Mouse (Mus musculus): ENCODE measurements around the gene Epha4.

Epha4 gene

DNA sequence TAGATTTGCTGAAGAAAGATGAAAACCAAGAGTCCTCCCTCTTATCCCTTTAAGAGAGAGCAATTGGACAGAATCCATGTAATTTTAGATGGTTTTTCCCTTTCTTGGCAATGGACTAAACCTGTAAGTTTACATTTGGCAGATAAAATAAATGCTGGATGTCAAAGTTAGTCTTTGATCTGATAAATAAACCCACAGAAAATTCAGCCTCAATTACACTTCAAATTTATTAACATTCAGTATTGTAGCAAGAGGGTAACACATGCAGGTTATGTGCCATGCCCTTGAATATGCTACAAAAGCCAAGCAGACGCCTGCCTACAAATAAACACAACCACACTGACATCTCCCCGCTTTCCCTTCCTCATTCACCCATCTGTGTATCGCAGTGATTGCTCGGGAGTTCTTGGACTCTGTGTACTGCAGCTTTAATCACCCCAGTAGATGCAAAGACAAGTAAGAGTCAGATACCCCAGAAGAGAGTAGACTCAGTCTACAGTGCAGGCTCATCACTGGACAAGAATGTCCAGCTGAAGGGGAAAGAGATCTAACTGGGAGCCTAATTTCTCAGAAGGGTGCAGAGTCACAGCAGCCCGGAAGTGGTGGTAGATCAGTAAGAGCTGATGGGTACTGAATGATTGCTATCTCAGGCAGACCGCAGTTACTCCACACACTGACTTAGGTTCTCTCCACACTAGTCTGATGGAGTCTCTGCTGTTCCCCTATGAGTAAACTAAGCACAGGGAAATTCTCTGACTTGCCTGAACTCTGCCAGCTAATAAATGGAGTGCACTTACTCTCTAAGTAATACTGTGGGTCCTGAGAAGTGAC lies 29.9 kb downstream of the Epha4 start:
- no peak for DNase-seq (ENCODE audit: low read depth, low spot score)

DNA sequence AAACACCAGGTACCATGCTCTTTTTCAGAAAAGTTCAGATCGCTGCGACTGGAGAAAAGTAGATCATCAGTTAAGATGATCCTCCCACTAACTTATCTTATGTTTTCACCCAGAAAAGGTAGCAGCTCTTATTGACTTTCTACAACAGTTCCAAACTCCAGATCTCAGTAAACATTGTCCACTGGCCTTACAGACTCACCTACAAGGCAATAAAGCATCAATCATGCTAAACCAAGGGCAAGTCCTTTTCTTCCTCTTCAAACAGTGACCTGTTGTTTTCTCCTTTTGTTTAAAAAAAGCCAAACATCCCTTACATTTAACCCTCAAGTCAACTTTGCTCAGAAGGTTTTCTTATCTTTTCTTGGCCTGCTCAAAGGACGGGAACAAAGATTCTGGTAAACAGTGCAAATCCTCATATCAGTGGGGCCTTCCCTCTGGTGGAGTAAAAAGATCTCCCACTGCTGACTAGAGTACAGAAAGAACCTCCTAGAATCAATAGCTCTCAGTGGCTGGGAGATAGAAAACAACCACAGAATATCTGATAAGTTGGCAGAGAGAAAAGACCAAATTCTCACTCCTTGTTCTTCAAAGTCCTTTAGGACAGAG lies 39.0 kb downstream of the Epha4 start:
- DNase-seq (ENCODE audit: low read depth, low spot score), result no peak

DNA sequence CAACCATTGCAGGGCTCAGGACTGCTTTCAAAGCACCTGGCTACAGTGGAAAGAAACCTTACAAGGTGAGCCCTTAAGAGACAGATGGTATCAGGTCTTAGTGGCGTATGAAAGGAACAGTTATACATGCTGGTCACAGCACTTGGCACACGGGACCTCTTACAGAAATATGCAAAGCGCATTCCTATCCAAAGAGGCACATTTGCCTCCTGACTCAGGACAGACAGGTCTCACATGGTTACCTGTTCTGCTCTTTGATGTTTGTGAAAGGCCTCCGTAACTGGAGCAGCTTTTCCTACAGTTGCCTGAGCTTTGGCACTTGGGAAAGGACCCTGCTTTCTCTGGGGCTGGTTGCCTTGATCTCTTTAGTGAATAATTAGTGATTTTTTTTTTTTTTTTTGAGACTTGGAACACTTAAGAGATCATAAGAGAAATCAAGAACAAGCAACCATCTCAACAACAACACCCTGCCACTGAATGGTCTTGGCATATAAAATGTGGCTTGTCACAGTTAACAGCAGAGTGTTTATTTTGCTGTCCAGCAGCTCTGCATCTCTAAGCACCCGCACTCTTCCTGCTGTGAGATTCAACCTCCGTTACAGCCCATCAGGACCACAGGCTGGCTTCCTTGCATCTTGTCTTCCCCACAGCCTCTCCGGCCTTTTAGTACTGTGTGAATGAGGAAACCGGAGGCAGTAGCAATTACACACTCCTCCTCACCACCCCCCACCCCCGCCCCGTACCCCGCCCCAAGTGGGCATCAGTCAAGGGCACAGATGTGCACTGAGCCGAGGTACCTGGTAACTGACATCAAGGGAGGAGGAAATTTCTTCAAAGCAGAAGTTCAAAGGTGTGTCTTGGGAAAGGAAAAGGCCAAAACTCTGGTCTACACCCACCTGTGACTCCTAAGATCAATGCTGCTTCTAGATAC lies 41.2 kb downstream of the Epha4 start:
- no peak for DNase-seq (ENCODE audit: low read depth, low spot score)

DNA sequence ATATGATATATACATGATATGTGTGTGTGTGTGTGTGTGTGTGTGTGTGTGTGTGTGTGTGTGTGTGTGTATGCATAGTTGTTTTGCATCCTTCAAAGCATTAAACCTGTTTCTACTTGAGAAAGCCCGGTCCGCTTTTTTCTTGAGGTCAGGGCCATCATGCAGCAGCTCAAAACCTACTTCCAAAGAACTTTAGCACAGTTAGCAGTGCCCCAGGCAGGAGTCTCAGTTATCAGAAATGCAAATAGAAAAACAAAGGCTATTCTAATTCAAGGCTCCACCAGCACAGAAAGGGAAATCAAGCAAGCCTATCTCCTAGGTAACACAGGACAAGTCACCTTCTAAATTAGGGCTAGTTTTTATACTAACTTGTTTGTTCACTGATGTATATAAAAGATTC lies 42.3 kb downstream of the Epha4 start:
- DNase-seq (ENCODE audit: low read depth, low spot score), result no peak

DNA sequence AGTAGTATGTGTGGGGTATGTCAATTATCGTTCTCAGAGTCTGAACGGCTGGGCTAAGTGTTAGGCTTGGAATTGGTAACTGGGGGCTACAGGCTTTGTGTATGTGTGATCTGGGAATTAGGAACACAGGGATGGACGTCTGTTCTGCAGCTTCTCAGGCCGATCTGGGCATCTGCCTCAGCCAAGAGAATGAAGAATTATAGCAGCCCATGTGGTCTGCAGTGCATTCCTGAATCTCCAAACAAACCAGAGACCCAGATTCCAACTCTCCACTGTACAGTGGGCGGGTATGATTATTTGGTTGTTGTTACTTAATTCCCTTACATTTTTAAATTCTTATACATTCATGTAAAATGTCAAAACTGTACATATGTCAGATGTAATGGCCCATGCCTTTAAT lies 43.4 kb downstream of the Epha4 start:
- no peak for DNase-seq (ENCODE audit: low read depth, low spot score)

DNA sequence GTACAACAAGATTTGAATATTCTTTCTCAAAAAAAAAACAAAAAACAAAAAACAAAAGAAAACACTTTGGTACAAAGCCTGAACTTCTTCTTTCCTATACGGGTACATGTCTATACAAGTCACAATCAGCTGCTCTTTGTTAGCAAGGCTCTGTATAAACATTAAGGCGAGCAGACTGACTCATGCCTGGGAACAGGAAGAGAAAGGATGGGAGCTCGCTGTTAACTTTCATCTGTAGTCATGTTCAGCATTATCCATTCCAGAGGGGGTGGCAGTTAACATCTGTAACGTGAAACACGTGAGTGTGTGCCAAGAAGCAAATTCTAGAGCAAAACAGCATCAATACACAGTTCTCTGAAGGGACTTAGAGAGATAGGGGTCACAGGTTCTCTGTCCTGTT lies 43.9 kb downstream of the Epha4 start:
- no peak for DNase-seq (ENCODE audit: low read depth, low spot score)

DNA sequence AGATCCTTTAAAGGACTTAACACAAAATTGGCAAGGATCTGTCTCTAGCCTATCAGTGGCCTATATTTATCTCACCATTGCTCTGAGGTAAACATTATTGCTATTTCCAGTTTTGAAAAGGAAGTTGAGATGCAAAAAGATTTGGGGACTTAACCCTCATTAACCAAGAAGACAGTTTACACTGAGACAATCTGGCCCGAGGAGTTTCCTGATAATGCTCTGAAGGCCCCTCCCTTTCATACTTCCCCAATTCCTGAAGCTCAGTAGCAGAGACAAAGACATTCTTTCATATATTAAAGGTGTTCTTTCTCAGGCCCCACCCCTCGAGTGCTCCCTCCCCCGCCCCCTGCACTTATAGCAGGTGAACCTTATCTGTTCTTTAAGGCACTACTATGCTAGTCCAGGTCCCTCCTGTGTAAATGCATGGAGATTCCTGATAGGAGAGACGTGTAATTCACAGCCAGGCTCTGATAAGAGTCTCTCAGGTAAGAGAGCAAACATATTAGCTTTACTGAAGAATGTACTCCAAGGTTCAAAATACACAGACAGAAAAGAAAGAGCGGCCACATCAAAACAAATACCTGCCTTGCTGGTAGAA lies 46.1 kb downstream of the Epha4 start:
- DNase-seq (ENCODE audit: low read depth, low spot score), result no peak

DNA sequence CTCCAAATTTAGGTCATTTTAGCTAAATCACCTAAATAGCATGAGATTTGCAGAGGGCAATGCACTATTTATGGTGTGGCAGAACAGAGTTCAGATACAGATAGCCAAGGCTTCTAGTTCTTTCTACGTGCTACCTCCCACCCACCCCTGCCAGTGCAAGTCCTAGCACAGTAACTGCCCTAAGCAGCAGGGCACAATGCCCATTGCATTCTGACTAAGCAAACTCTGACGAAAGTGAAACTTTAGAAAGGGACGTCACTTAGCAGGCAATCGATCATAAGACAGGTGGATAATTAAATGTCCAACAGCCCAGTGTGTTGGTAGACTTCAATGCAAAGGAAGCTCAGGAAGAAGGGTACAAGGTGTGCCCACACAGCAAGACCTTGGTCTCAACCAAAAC lies 49.4 kb downstream of the Epha4 start:
- no peak for DNase-seq (ENCODE audit: low read depth, low spot score)

DNA sequence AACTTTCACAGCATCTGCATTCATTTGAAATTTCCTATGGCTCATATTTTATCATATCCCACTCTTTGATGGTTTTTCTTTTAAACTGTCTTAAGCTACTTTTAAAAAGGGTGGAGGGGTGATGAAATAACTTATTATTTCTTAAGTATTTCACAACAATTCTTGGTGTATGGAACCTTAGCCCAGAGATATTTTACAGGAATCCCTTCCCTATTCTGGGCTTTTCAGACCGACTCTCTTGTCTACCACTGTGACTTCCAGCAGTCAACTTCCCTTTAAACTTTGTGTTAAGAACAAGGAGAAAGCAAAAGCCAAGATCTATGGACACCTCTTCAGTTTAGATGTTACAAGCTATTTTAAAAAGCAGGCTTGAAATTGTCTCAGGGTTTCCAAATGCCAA lies 50.8 kb downstream of the Epha4 start:
- DNase-seq (ENCODE audit: low read depth, low spot score), result no peak

DNA sequence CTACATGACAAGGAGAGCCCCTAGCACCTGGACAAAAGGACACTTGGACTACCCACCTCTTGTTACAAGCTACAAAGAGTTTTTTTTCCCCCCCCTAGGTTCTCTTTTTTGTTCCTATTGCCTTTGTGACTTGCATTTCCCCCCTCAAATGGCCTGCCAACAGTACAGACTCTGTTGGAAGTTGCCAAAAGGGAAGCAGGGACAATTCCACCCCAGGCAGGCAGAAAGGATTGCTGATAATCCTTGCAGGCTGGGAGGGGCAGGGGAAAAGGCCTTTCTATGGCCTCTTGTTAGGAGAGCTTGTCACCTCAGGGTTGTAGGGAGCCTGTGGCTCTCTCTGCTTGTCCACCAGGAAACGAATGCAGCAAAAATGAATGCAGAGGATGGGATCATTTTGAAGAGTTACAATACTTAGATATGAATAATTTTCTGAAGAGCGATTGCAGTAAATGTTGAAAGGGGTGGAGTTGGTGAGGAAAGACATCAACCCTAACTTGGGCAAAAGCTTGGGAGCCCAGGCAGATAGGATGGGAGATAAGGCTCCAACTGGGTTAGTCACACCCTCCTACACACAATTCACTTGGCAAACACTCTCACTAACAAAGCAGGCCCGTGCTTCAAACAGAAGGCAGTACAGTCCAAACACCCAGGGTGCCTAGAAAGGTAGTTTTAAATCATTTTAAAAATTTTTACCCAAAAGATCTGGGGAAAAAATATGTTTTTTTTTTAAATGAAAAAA lies 52.8 kb downstream of the Epha4 start:
- no peak for DNase-seq (ENCODE audit: low read depth, low spot score)

DNA sequence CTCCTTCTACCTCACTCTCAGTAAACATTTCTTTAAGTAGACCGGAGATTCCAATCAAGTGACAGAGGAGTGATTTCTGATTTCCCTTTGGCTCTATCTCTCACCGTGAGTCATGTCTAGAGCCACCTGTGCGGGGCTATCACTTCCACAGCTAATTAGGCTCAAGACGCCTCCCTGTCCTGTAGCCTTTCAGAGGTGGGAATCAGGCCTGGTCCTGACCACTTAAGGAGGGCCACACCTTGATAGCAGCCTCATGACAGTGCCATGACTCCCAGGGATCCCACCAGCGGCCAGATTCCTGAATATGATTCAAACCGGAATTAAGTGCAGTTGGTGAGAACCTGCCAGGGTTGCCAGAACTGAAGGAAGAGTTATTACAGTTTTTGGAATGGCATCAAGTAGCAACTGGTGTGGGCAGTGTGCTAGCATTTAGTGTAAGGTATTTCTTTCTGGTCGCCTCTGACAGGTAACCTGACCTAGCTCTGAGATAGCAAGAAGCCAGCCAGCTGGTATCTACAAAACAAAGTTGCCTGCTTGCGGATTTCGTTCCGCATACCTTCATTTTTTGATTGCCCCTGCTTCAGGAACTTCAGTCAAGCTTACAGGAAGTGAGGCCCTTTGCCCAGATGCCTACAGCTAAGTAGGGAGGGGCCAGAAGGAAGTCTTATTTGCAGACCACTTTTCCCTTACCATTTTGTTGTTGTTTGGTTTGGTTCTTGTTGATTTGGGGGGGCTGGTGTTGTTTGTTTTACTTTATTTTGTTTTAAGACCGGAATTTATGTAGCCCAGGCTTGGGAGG lies 53.9 kb downstream of the Epha4 start:
- DNase-seq (ENCODE audit: low read depth, low spot score), result no peak

DNA sequence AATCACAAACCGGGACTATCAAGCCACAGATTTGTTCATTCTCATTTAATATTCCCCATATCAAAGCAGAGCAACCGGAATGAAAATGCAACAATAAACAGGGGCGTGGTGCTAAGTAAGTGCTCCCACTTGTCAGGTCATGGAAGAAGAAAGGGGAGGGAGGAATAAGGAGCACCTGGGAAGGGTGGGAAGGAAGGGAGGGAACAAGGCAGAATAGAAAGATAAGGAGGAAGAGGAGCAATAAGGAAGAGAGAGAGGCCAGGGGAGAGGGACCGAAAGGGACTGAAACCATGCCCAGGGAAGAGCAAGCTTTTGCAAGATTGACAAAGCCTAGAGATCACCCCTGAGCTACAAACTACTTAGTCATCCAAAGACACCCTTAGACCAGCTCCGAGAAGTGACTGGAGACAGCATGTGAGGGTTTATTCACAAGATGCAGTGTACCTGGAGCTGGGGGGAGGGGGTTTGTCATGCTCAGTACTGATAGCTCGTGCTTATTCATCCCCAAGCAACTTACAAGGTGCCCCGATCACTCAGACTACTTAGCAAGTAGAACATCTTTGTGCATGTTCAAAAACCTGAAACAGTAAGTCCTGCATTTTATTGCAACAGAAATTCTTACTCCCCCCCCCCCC lies 56.0 kb downstream of the Epha4 start:
- DNase-seq (ENCODE audit: low read depth, low spot score), result no peak

DNA sequence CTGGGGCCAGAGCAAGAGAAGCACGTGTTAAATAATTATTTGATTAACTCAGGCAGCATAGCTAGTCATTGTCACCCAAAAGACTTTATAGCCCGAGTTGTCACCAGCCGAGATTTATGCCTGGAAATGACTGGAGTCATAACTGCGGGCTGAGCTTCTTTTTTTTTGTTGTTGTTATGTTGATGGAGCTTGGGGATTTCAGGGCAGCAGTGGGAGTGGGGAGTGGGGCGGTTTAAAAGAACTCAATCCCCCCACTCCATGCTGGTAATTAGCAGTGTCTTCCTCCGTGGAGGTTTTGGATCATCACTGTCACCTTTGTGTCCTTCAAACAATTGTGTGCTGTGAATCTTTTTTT lies 57.5 kb downstream of the Epha4 start:
- DNase-seq (ENCODE audit: low read depth, low spot score), result no peak

DNA sequence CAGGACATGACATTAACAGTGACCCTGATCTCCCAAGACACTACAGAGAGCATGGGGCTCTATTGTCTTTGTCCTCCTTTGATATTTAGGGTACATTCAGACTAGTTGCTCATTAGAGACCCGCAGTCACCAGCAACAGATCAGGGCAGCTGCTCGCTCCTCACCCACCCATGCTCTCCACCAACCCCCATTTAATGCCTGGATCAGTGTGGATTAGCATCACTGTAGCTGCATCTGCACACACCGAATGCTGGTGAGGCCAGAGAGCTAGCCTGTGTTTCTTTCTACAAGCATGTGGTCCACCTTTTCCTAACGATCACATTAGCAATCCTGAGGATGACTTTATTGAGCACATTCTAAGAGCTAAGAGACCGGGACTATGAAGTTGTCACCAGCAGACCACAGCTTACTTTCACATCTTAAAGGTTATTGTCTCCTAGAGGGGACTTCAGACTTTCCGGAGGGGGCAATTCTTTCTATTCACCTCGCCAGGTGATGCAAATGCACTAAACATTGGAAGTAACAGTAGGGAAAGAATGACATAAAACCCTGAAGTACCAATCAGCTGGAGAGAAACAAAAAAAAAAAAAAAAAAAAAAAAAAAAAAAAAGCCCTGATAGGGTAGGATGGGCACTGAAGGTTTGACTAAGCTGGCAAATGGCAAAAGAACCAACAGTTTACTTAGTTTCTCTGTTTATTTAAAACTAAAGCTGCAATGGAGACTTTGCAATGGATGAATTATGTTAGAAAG lies 58.0 kb downstream of the Epha4 start:
- DNase-seq (ENCODE audit: low read depth, low spot score), result no peak

DNA sequence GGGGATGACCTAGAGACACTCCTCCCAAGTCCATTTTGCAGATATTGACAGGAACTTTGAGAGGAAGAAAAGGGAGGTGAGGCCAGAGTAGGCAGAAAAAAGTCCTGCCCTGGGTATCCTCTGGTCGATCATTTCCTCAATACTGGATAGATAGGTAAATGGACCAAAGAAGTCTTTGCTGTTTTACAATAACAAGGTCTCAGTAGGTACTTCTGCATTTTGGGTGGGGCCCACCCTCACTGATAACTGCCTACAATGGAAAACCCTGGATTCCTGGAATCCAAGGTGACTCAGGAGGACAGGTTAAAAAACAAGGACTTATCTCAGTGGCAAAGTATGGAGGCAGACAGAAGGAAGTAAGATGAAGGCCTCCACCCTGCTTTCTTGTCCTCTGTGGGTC lies 61.1 kb downstream of the Epha4 start:
- DNase-seq (ENCODE audit: low read depth, low spot score), result no peak

DNA sequence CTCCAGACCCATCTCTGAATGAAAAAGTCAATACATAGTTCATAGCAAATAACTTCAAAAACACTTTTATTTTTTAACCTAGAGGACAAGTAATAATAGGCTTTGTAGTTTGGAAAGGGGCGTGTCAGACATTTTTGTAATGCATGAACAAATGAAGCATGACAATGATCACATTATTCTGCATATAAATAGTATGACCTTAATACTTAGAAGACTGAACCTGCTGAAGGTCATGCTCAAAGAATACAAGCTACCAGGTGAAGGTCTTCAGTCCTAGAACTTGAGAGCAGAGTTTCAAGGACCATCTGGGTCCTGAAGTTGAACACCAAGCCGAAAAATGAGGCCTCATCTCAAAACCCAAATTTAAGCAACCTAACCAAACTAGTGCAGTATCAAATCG lies 62.2 kb downstream of the Epha4 start:
- DNase-seq (ENCODE audit: low read depth, low spot score), result no peak

DNA sequence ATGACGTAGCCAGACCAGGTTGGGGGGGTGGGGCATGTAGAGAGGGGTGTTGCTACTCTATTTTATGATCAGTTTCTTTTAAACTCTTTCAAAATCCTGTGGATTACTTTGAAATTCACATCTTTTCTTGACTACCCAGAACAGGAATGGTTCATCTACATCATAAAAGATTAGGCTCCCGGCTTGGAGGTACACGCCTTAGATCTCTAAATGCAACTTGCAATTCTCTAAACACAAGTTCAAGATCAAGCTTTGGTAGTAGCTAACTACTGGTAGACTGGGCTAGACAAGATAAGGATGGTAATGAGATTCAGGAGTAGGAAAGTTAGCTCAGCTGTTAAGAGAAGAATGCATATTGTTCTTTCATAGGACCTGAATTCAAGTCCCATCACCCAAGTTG lies 63.3 kb downstream of the Epha4 start:
- no peak for DNase-seq (ENCODE audit: low read depth, low spot score)

DNA sequence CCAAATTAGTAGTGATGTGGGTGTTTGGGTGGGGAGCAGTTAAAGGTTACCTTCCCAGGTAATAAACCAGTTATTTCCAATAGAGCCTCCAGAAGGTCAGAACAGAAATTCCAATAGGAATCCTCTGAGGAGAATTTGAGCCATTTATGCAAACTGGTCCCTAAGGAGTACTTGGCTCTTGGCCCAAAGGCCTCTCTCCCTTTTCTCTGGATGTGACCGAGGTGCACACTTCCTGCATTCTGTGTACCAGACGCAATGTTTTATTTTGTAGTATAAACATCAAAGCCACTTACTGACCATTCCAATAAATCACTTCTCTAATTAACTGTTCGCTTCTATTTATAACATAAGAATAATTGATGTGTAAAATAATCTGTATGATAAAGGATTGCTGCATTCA lies 64.7 kb downstream of the Epha4 start:
- no peak for DNase-seq (ENCODE audit: low read depth, low spot score)

DNA sequence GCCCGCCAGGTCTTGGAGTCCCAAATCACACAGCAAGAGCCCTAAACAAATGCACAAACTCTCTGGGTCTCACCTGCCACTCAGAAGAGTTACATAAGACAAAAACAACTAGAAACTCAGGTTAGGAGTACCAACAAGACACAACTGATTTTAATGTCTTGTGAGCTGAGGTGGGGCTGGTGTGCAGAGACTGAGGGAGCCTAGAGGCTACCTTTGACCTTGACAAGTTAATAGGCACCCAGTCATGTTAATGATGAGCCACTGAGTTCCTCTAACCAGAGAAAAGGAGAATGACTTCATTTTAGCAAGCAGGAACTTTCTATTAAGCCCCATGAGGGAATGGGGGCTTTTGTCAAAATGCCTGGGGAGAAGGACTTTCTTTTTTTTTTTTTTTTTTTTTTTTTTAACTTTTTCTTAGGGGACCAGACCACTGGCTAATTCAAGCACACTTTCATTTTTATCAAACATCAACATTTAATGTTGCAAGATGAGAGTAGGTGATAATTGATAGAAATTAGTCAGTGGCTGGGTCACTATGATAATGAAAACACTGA lies 67.8 kb downstream of the Epha4 start:
- DNase-seq (ENCODE audit: low read depth, low spot score), result no peak
